Mouse (Mus musculus): ENCODE results near the gene Gpr88. TPM values are rescaled to one million over a fixed set of nuclear protein-coding genes. Genes with fewer than 3 reads are reported as not detected.

Gpr88 gene
- 0.06 and 0.09 TPM in 2 replicates for polyA plus RNA-seq (2012; rRNA removed)

GRCm38 (mm10) chr3:116253077-116253531 lies at the start of gene Gpr88:
Gene Gpr88, minus strand, starts transcription at chr3:116253503.

Other genes with a start within 250 kb of the Gpr88 start
- gene Slc30a7, start 246.1 kb downstream of the Gpr88 start, polyA plus RNA-seq (2012; rRNA removed) = 6.3 and 6.8 TPM in 2 replicates
- 1.3 and 1.6 TPM in 2 replicates for gene Extl2, start 246.0 kb downstream of the Gpr88 start, polyA plus RNA-seq (2012; rRNA removed)
- 23.6 and 26.2 TPM in 2 replicates for gene Vcam1, start 123.8 kb downstream of the Gpr88 start, polyA plus RNA-seq (2012; rRNA removed)
- 1.6 and 1.8 TPM in 2 replicates for gene Cdc14a, start 170.5 kb upstream of the Gpr88 start, polyA plus RNA-seq (2012; rRNA removed)